Mouse (Mus musculus) thymus, adult 2 months (tissue): ENCODE measurements around the gene Tmem131.

Experiments
- CTCF ChIP-seq: fragments of 200-500 bp; IDR thresholded peaks from 2 replicates; pipeline ENCODE4 v1.5.1; 2012; ENCODE audit warnings: mild to moderate bottlenecking, control low read depth, low read length, moderate library complexity, borderline replicate concordance; ENCODE audit not compliant: control insufficient read depth, poor library complexity, insufficient read depth; ENCODE audit errors: extremely low read depth
- POLR2A ChIP-seq: fragments of 200-500 bp; IDR thresholded peaks from 2 replicates; pipeline ENCODE4 v1.6.1; 2012; ENCODE audit warnings: mild to moderate bottlenecking, low read length, control low read depth, moderate library complexity; ENCODE audit not compliant: control insufficient read depth, poor library complexity, insufficient read depth; ENCODE audit errors: extremely low read depth

DNA sequence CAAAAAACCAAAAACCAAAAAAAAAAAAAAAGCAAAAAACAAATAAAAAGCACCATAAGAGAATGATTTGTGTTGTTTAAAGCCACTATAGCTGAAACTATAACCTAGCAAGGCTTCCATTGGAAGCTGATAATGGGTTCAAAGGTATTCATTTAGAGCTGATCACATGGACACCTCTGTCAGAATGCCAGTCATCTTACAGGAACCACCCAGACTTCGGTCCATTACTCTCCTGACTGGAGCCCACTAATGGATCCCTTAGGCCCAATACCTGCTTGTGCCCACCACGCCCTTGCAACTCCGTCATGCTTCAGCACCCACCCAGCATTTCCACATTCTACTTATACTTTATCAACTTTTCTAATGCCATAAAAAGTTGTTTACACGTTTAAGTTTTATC lies 17.2 kb downstream of the Tmem131 start:
- TF ChIP-seq CTCF (no peak), POLR2A (no peak)
